Mouse (Mus musculus): ENCODE results near the gene 3110009E18Rik.

DNA sequence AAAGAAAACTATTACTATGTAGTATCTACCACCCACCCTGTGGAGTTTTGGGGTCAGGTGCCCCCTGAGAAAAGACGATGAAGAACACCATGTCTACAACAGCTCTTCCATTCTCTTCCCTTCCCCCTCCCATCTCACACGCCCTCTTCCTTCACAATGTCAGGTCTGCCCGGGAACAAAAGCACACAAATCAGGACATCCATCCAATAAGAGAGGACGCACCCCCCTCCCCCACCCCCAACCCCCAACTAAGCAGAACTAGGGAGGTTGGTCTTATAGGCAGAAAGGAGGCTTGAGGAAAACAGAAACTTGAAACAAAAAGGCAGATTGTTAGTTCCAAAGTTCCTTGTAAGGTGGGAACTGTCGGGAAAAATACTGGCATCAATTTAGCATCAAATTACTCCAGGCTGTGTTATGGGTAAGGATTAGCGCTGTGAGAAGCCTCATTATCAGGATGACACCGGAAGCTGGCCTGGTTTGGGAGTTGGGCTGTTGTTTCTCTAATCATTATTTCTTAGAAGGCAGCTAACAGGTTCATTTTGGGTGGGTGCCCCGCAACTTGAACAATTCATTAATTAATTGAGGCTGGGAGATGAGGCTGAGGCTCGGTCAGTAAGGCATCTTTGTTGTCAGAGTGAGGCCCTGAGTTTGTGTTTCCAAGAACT is 43.1 kb upstream of the 3110009E18Rik start:
- TF ChIP-seq CTCF (IDR thresholded peaks at IDR 0.05; ENCODE audit: extremely low read depth, insufficient read depth, low read length) (no peak), POLR2A (IDR thresholded peaks at IDR 0.05; ENCODE audit: extremely low read depth, insufficient read depth, low read length) (no peak)

All from cortical plate, adult 2 months (tissue).